Mouse (Mus musculus) cerebellum, adult 2 months (tissue): ENCODE measurements at regions not wholly inside any gene's neighbourhood (a gene's known extent, or its start where the extent isn't known, plus 50 kb on each side); places are given as distances from the start of the nearest gene placed in this dataset.

ENCODE experiments used
- CTCF ChIP-seq: fragments of 200-500 bp; IDR thresholded peaks from 2 replicates; pipeline ENCODE4 v1.5.1; 2011; ENCODE audit warnings: low read depth, mild to moderate bottlenecking, control low read depth, low read length, moderate library complexity, borderline replicate concordance; ENCODE audit not compliant: insufficient read depth
- POLR2A ChIP-seq: fragments of 200-500 bp; IDR thresholded peaks from 2 replicates; pipeline ENCODE4 v1.6.1; 2011; ENCODE audit warnings: low read length, control low read depth, borderline replicate concordance; ENCODE audit not compliant: insufficient read depth

DNA sequence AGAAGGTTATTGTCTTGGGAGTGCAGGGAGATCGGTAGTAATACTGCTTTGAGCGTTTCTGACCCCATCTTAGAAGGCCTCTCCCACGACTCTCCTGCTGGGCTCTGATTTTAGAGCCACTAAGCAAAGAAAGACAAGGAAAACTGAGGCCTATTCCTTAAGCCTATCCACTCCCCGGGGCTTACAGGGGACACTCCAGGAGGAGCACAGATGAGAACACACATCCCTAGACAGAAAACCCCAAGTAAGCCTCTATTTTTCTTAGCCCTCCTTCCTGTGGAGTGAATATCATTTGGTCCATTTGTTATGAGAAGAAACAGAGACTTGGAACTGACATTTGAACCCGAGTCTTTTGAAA is 67.7 kb upstream of the Ubash3b start:
- TF ChIP-seq POLR2A (no peak), CTCF (no peak)
